Mouse (Mus musculus) macrophage (primary cell): ENCODE results near the gene Jaml. TPM values are rescaled to one million over a fixed set of nuclear protein-coding genes. Genes with fewer than 3 reads are reported as not detected.

ENCODE experiments used
- H3K27ac ChIP-seq: fragments of 350-480 bp; formaldehyde crosslinking; 2 replicates; pipeline ENCODE4 v1.9.0; 2021
- H3K36me3 ChIP-seq: fragments of 350-480 bp; formaldehyde crosslinking; 2 replicates; pipeline ENCODE4 v1.9.0; 2021; ENCODE audit errors: inconsistent target
- H3K4me3 ChIP-seq: fragments of 350-480 bp; formaldehyde crosslinking; 2 replicates; pipeline ENCODE4 v1.9.0; 2021; ENCODE audit errors: inconsistent target
- H3K79me2 ChIP-seq: fragments of 350-480 bp; formaldehyde crosslinking; 2 replicates; pipeline ENCODE4 v1.9.0; 2021; ENCODE audit errors: inconsistent target
- WGBS: methylation state at CpG from one replicate; pipeline ENCODE4 v1.1.7; 2026; ENCODE audit warnings: inconsistent platforms; ENCODE audit not compliant: missing documents; 5-methylcytosine and 5-hydroxymethylcytosine counted together
- polyA plus RNA-seq: library from polyadenylated mRNA; stranded (reverse); fragments of 250-400 nt; gene quantifications from 3 replicates; pipeline ENCODE4 v1.2.4, GENCODE M21; 2018; ENCODE audit warnings: inconsistent platforms

Gene Jaml
- polyA plus RNA-seq, 1 experiment from 2014 or later, result 3.0 TPM

GRCm38 (mm10) chr9:45095149-45095937 is 16.4 kb downstream of the Jaml start:
- no peak overlapping the region for H3K4me3 ChIP-seq
- H3K79me2 ChIP-seq, result no peaks in the 10 kb centered on the region
- 10% methylated on average over 6 of the region's 6 CpGs for WGBS
- peak overlapping the region; percentile 25 for H3K27ac ChIP-seq
- H3K36me3 ChIP-seq, result no peaks in the 10 kb centered on the region

DNA sequence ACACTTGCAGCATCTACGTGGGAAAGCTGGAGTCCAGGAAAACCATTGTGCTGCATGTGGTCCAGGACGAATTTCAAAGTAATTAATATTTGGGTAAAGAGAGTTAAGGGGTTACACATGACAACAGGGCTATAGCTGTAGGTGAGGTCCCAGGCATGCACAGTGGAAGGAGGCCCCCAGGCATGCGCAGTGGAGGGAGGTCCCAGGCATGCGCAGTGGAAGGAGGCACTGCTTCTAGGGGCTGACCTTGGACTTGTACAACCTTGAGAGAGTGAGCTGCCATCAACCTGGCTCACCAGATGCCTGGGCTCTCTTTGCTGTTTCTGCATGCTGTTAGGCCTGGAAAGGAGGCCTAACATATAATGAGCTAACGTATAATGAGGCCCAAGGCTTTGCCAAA is 18.9 kb downstream of the Jaml start:
- 98% methylated on average over 5 of the region's 5 CpGs for WGBS
- H3K79me2 ChIP-seq, result no peaks in the 10 kb centered on the region
- H3K4me3 ChIP-seq, result no peak overlapping the region
- no peak overlapping the region for H3K27ac ChIP-seq
- H3K36me3 ChIP-seq, result no peaks in the 10 kb centered on the region

DNA sequence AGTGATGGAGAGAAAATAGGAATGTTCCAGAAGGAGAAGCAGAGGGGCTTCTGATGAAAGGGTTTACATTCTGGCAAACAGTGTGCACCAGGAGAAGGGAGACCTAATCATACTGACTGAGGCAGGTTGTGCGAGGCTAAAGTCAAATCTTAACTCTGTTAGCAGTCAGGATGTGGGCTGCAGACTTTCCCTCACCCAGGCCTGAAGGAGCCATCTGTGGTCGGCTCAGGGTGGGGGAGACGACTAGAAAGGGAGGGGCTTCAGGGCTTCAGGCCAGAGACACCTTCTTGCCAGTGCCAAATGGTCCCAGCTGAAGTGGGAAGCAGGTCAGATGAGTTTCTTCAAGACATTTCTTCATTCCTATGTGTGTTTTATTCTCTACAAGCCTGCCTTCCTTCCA is 19.4 kb downstream of the Jaml start:
- Histone ChIP-seq H3K27ac (no peak overlapping the region), H3K36me3 (no peaks in the 10 kb centered on the region), H3K79me2 (no peaks in the 10 kb centered on the region), H3K4me3 (no peak overlapping the region)
- 30% methylated on average over 3 of the region's 3 CpGs for WGBS

DNA sequence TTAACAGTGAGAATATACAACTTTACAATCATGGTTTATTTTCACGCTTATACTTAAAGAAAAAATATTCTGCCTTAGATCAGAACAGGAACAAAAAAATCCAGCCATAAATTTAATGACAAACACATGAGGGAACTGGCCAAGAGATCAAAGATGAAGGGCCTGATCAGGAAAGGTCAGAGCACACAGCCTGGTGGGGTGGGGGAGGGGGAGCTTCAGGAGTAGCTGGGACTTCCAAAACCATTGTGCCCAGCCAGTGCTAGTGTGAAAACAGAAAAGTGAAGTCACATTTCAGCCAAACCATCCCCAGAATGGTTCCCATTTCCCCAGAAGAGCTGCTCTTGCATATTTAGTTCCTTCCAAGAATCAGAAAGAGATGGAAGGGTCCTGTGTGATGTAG is 23.5 kb downstream of the Jaml start:
- no peak overlapping the region for H3K27ac ChIP-seq
- no peak overlapping the region for H3K4me3 ChIP-seq
- H3K79me2 ChIP-seq, result no peaks in the 10 kb centered on the region
- WGBS, result 100% methylated on average over 1 of the region's 1 CpGs
- no peaks in the 10 kb centered on the region for H3K36me3 ChIP-seq

- 91% methylated on average over 11 of the region's 11 CpGs for WGBS
- H3K4me3 ChIP-seq, result no peak overlapping the region
- no peaks in the 10 kb centered on the region for H3K36me3 ChIP-seq
- H3K27ac ChIP-seq, result no peak overlapping the region
- H3K79me2 ChIP-seq, result no peaks in the 10 kb centered on the region
These were observed 24.4 kb downstream of the Jaml start for GRCm38 (mm10) chr9:45103211-45103979.

DNA sequence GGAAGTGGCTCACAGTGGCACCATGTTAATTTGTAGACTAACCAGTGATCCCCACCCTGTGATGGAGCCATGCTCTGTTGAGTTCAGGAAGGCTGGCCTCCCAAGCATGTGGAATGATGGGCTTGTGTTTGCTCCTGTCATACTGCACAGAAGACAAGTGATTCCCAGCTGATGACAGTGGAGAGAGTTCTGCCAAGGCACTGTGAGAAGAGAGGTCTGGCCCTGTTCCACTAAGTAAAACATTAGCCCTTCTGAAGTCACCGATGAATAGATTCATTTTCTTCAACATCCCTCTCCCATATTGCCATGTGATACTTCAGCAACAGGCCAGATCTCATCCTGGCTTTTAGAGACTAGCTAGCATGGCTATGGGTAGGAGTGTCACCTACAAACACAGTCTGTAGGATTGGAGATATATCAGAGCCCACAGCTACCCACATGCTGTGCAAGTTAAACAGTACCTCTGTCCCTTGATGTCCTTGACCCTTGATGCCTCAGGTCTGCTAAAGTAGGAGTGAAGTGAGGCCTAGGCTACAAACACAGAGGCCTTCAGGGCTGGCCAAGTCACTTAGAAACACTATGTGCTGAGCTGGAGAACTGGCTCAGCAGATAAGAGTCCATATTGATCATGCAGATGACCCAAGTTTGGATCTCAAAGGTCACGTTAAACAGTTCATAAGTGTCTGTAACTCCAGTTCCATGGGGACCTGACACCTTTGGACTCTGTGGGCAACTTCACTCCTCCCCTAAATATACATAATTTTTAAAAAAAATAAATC is 26.8 kb downstream of the Jaml start:
- Histone ChIP-seq H3K79me2 (no peaks in the 10 kb centered on the region), H3K4me3 (no peak overlapping the region), H3K36me3 (no peaks in the 10 kb centered on the region), H3K27ac (no peak overlapping the region)
- WGBS, result 89% methylated on average over 2 of the region's 2 CpGs

GRCm38 (mm10) chr9:45115706-45116105 is 36.7 kb downstream of the Jaml start:
- WGBS, result 57% methylated on average over 14 of the region's 14 CpGs
- Histone ChIP-seq H3K79me2 (no peaks in the 10 kb centered on the region), H3K4me3 (no peak overlapping the region), H3K36me3 (no peaks in the 10 kb centered on the region), H3K27ac (no peak overlapping the region)

GRCm38 (mm10) chr9:45116819-45117218 is 37.8 kb downstream of the Jaml start:
- Histone ChIP-seq H3K36me3 (no peaks in the 10 kb centered on the region), H3K4me3 (no peak overlapping the region), H3K27ac (no peak overlapping the region), H3K79me2 (no peaks in the 10 kb centered on the region)
- WGBS, result 6% methylated on average over 8 of the region's 9 CpGs

DNA sequence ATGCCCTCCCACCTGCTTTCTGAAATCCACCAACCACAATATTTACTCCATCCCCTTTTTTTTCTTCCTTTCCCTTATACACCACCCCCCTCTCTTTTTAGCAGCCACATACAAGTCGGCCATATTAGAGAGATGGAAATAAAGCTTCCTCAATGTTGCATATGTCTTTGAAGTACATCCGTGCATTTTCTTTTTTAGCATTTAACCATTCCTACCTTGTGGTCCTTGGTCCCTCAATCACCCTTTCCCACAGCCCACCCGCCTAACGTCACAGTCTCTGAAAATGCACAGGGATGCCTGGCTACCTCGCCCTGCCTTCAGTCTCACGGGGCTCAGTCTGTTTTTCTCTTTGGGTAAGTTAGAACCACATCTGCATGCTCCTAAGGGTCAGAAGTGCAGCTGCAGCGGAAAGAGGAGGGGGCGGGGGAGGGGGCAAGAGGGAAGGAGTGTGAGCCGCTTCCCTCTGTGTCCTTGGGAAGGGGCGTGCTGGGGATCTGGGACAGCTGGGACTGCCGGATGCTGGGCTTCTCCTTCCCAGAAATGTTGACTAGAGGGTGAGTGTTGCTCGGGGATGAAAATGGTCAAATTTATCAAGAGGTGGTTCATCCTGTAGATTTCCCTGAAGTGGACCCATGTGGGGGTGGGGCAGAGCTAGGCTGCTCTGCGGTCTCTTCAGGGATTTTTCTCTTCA is 38.9 kb downstream of the Jaml start, which contains the start of gene Scn2b:
Gene Scn2b, plus strand, starts transcription at position 42 of the 691 bp plus-strand sequence.
- WGBS, result 26% methylated on average over 13 of the region's 13 CpGs
- Histone ChIP-seq H3K27ac (no peak within 1 kb of the TSS), H3K36me3 (no peaks in the 10 kb centered on the region), H3K79me2 (no peaks in the 10 kb centered on the region), H3K4me3 (no peak within 1 kb of the TSS)

- H3K36me3 ChIP-seq, result no peaks in the 10 kb centered on the region
- H3K27ac ChIP-seq, result no peak overlapping the region
- H3K4me3 ChIP-seq, result no peak overlapping the region
- WGBS, result 53% methylated on average over 10 of the region's 10 CpGs
- H3K79me2 ChIP-seq, result no peaks in the 10 kb centered on the region
These were observed 39.6 kb downstream of the Jaml start for GRCm38 (mm10) chr9:45118552-45118951.

- no peak overlapping the region for H3K27ac ChIP-seq
- H3K4me3 ChIP-seq, result no peak overlapping the region
- 89% methylated on average over 8 of the region's 8 CpGs for WGBS
These were observed 40.5 kb downstream of the Jaml start for GRCm38 (mm10) chr9:45119316-45119953.

GRCm38 (mm10) chr9:45119954-45120530 is 41.1 kb downstream of the Jaml start:
- Histone ChIP-seq H3K27ac (no peak overlapping the region), H3K79me2 (no peaks in the 10 kb centered on the region), H3K4me3 (no peak overlapping the region), H3K36me3 (no peaks in the 10 kb centered on the region)
- 88% methylated on average over 14 of the region's 14 CpGs for WGBS

More at GRCm38 (mm10) chr9:45119316-45119953, 40.5 kb downstream of the Jaml start:
- Histone ChIP-seq H3K36me3 (no peaks in the 10 kb centered on the region), H3K79me2 (no peaks in the 10 kb centered on the region)

GRCm38 (mm10) chr9:45120567-45120966 is 41.6 kb downstream of the Jaml start:
- H3K27ac ChIP-seq, result no peak overlapping the region
- no peaks in the 10 kb centered on the region for H3K79me2 ChIP-seq
- no peak overlapping the region for H3K4me3 ChIP-seq
- no peaks in the 10 kb centered on the region for H3K36me3 ChIP-seq
- WGBS, result 84% methylated on average over 6 of the region's 6 CpGs
